Mouse (Mus musculus) midbrain, embryonic 11.5 days (tissue): ENCODE data around the gene Kif26b. TPM values are rescaled to one million over a fixed set of nuclear protein-coding genes. Genes with fewer than 3 reads are reported as not detected.

Experiments
- ATAC-seq: fragments of 200-750 bp; cut with Nextera tagmentation; 2 replicates; pipeline ENCODE4 v1.8.0; 2017; ENCODE audit warnings: moderate TSS enrichment, moderate library complexity; ENCODE audit not compliant: low FRiP score
- DNase-seq: peaks from one replicate; pipeline ENCODE4 v3.0.0; 2015; ENCODE audit warnings: low spot score; ENCODE audit errors: missing footprints
- H3K27ac ChIP-seq: fragments of 300-500 bp; sonication (generic); 2 replicates; pipeline ENCODE4 v1.5.1; 2014; ENCODE audit warnings: low read depth, low read length
- H3K27me3 ChIP-seq: fragments of 300-500 bp; sonication (generic); 2 replicates; pipeline ENCODE4 v1.6.1; 2014; ENCODE audit warnings: mild to moderate bottlenecking, low read length, moderate library complexity, mixed read lengths; ENCODE audit not compliant: control insufficient read depth, insufficient read depth
- H3K36me3 ChIP-seq: fragments of 300-500 bp; sonication (generic); 2 replicates; pipeline ENCODE4 v1.6.1; 2014; ENCODE audit warnings: mild to moderate bottlenecking, low read length, moderate library complexity, mixed read lengths; ENCODE audit not compliant: control insufficient read depth, insufficient read depth
- H3K4me1 ChIP-seq: fragments of 300-500 bp; sonication (generic); 2 replicates; pipeline ENCODE4 v1.6.1; 2014; ENCODE audit warnings: low read length; ENCODE audit not compliant: control insufficient read depth, insufficient read depth
- H3K4me2 ChIP-seq: fragments of 300-500 bp; sonication (generic); 2 replicates; pipeline ENCODE4 v1.6.1; 2014; ENCODE audit warnings: mild to moderate bottlenecking, moderate library complexity
- H3K4me3 ChIP-seq: fragments of 300-500 bp; sonication (generic); 2 replicates; pipeline ENCODE4 v1.5.1; 2014; ENCODE audit warnings: low read depth, low read length
- H3K9ac ChIP-seq: fragments of 300-500 bp; sonication (generic); 2 replicates; pipeline ENCODE4 v1.6.1; 2014; ENCODE audit warnings: low read length
- H3K9me3 ChIP-seq: fragments of 300-500 bp; sonication (generic); 2 replicates; pipeline ENCODE4 v1.6.1; 2016; ENCODE audit warnings: low read length; ENCODE audit not compliant: control insufficient read depth
- WGBS: fragments of 180-500 bp; shearing (Covaris S2); extraction: QIAGEN DNeasy Blood & Tissue Kit; methylation state at CpG from one replicate; pipeline ENCODE4 v1.1.7; 2014; 5-methylcytosine and 5-hydroxymethylcytosine counted together
- polyA plus RNA-seq: library from polyadenylated mRNA; unstranded; fragments of >200 nt; fragmentation: Nextera tagmentation; extraction: Ambion mirVana; gene quantifications from 2 replicates; pipeline ENCODE4 v1.2.1, GENCODE M21; 2014

Kif26b gene
- polyA plus RNA-seq, 1 experiment from 2014 or later: 3.3 TPM

DNA sequence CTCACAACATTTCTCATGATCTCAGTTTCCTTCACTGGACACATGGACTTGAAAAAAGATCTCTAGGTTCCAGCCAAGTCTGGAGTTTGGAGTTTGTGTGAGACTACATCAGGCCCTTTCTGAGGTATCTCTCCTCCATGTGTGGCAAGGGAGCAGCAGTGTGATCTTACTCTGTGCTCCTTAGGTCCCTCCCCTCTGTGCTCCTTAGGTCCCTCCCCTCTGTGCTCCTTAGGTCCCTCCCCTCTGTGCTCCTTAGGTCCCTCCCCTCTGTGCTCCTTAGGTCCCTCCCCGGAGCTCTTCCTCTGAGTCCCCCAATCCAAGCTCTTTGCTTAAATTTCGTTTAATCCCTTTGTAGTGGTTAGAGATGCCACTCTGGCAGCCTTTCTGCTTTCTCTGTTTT is 250.8 kb downstream of the Kif26b start:
- H3K9ac ChIP-seq: no peak overlapping the region
- 15% methylated on average over 2 of the region's 2 CpGs for WGBS
- no peak overlapping the region for H3K4me3 ChIP-seq
- H3K9me3 ChIP-seq: no peaks in the 10 kb centered on the region
- no peaks in the 10 kb centered on the region for H3K27me3 ChIP-seq
- H3K36me3 ChIP-seq: no peaks in the 10 kb centered on the region
- H3K4me1 ChIP-seq: no peaks in the 10 kb centered on the region
- no peak for DNase-seq
- no peak overlapping the region for H3K4me2 ChIP-seq
- no peak for ATAC-seq
- H3K27ac ChIP-seq: no peak overlapping the region

DNA sequence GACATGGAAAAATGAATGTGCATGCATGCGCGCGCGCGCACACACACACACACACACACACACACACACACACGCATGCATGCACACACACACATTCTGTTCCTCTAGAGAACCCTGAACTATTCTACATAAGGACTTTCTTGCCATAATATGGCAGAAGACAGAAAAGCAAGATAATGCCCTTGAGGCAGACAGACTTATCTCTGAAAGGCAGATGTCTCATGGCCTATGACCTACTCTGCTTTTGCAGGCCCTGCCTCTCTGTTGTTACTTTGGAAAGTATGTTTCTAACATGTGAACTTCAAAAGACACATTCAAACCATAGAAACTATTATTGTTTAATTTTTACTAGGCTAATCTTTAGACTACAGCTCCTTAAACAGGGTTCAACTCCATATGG is 255.1 kb downstream of the Kif26b start:
- Histone ChIP-seq H3K4me2 (no peak overlapping the region), H3K27ac (no peak overlapping the region), H3K27me3 (no peaks in the 10 kb centered on the region), H3K4me3 (no peak overlapping the region), H3K4me1 (no peaks in the 10 kb centered on the region), H3K9ac (no peak overlapping the region), H3K9me3 (no peaks in the 10 kb centered on the region), H3K36me3 (no peaks in the 10 kb centered on the region)
- 96% methylated on average over 6 of the region's 6 CpGs for WGBS
- no peak for ATAC-seq
- DNase-seq: no peak

DNA sequence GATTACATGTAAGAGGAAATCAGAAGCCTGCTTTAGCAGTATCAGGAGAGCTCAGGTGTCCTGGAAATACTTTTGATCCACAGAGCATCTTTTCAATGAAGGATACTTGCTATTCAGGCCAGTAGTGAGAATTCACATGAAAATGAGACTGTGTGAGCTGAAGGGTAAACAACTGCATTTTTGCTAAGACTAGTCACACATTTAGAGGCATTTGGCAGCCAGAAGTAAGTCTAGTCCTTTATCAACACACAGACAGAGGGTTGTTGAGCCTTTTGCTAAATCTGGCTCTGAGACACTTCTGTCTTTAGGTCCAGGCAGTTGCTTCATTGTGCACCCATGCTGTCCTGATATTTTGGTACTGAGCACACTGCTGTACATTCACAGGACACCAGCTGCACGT is 262.3 kb downstream of the Kif26b start:
- H3K36me3 ChIP-seq: no peaks in the 10 kb centered on the region
- no peaks in the 10 kb centered on the region for H3K4me1 ChIP-seq
- H3K27ac ChIP-seq: no peak overlapping the region
- H3K9ac ChIP-seq: no peak overlapping the region
- DNase-seq (no peak), ATAC-seq (no peak)
- WGBS: 68% methylated on average over 1 of the region's 1 CpGs
- H3K4me3 ChIP-seq: no peak overlapping the region
- no peak overlapping the region for H3K4me2 ChIP-seq
- H3K9me3 ChIP-seq: no peaks in the 10 kb centered on the region
- no peaks in the 10 kb centered on the region for H3K27me3 ChIP-seq

DNA sequence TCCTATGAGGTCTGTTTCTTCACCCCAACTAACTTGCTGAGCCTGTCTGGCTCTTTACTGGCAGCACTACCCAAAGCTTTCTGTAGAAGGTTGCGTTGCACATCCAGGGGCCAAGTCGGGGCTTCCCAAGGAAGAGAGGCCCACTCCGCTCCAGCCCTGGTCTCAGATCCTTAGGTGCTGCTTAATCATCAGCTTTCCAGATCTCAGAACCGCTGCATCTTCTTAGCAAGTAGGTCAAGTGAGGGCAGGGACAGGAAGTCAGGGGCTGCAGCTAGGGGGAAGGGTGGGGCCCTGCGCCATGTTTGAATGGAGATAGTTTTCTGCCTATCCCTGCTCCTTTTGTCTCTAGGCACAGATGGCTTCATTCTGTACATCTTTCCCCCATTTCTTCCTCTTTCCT is 263.8 kb downstream of the Kif26b start:
- H3K9ac ChIP-seq: no peak overlapping the region
- no peaks in the 10 kb centered on the region for H3K36me3 ChIP-seq
- ATAC-seq: no peak
- WGBS: 94% methylated on average over 5 of the region's 5 CpGs
- no peaks in the 10 kb centered on the region for H3K4me1 ChIP-seq
- DNase-seq: peak; percentile 64
- H3K27ac ChIP-seq: no peak overlapping the region
- H3K9me3 ChIP-seq: no peaks in the 10 kb centered on the region
- no peaks in the 10 kb centered on the region for H3K27me3 ChIP-seq
- H3K4me3 ChIP-seq: no peak overlapping the region
- H3K4me2 ChIP-seq: no peak overlapping the region

DNA sequence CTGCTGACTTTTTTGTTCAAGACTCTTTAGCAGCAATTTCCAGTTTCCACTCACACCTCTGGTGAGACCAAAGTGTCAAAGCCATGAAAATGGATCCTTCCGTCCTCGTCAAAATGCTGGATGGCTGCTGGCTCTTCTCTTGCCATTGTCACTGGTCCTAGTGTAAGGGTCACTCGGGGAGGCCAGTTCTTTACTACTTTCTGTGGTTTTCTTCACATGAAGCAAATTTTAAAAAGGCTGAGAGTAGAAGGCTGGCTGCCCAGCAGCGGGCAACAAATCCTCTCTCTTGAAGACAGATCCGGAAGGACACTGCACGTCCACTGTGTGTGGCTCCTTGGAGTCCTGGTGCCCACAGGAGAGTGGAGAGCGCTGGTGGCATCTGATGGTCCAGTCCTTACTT is 265.9 kb downstream of the Kif26b start:
- Histone ChIP-seq H3K9me3 (no peaks in the 10 kb centered on the region), H3K27me3 (no peaks in the 10 kb centered on the region), H3K4me3 (no peak overlapping the region), H3K4me2 (no peak overlapping the region), H3K27ac (no peak overlapping the region), H3K36me3 (no peaks in the 10 kb centered on the region), H3K9ac (no peak overlapping the region), H3K4me1 (no peaks in the 10 kb centered on the region)
- no peak for ATAC-seq
- DNase-seq: peak; percentile 59
- WGBS: 94% methylated on average over 7 of the region's 7 CpGs

DNA sequence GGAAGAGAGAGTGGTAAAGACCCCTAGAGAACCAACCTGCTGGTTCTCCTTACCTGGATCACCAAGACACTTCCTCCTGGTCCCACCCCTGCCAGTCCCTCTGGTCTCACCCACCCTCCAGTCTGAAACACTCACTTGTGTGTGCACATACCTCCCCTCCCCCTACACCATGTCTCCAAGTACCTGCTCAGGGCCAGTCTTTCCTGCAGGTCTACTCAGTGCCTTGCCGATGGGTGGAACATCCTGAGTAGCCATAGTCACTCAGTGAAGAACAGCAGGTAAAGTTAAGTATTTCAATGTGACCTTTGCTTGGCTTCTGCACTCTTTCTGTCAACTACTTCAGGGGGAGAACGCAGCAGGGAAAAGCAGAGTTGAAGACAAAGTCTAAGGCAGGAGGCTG is 268.5 kb downstream of the Kif26b start:
- no peak overlapping the region for H3K4me3 ChIP-seq
- no peaks in the 10 kb centered on the region for H3K9me3 ChIP-seq
- H3K27me3 ChIP-seq: no peaks in the 10 kb centered on the region
- H3K36me3 ChIP-seq: no peaks in the 10 kb centered on the region
- WGBS: 89% methylated on average over 2 of the region's 2 CpGs
- no peak overlapping the region for H3K9ac ChIP-seq
- DNase-seq (no peak), ATAC-seq (no peak)
- H3K4me1 ChIP-seq: no peaks in the 10 kb centered on the region
- H3K27ac ChIP-seq: no peak overlapping the region
- H3K4me2 ChIP-seq: no peak overlapping the region

DNA sequence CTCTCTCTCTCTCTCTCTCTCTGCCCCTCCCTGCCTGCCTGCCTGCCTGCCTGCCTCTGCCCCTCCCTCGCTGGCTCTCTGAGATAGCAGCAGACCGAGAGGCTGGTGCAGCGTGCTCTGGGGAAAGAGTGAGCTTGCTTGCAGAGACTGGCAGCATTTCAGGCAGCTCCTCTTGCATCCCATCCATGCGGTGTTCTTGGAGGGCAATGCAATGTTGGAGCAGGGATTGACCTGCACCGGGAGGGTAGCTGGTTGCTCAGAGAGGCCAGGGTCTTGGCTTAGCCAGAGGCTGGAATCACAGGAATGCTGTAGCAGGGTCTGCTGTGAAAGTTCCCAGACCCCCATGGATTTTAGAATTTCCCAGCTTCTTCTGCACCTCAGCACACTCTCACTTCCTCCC is 269.4 kb downstream of the Kif26b start:
- Histone ChIP-seq H3K9ac (0 out of 2 replicates have a peak overlapping the region, but pooled peaks have one; percentile 11), H3K4me1 (peaks cover 2% of the 10 kb centered on the region; the same call in 1 of the 2 replicates), H3K27ac (no peak overlapping the region), H3K4me3 (no peak overlapping the region), H3K4me2 (no peak overlapping the region), H3K27me3 (no peaks in the 10 kb centered on the region), H3K36me3 (no peaks in the 10 kb centered on the region), H3K9me3 (no peaks in the 10 kb centered on the region)
- ATAC-seq (no peak), DNase-seq (peak; percentile 88)
- 5% methylated on average over 5 of the region's 5 CpGs for WGBS

DNA sequence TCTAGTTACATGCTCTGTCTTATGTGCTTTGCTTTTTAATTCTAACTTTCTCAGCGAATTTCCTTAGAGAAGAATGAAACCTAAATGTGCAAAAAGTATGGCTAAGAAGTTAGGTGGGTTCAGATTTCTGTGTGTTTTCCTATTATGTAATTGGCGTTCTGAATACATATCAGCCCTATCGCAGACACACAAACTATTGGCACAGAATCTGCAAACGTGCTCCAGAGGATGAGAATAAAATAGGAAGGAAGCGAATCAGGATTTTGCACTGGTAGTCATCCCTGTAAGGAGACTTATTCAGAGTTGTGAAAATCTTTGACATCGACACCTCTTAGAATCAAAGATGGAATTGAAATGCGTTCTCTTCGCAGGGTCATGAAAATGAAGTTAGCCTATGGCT is 270.0 kb downstream of the Kif26b start:
- H3K27me3 ChIP-seq: no peaks in the 10 kb centered on the region
- no peaks in the 10 kb centered on the region for H3K9me3 ChIP-seq
- WGBS: 73% methylated on average over 8 of the region's 8 CpGs
- ATAC-seq: no peak
- no peak overlapping the region for H3K27ac ChIP-seq
- no peak overlapping the region for H3K4me3 ChIP-seq
- no peak overlapping the region for H3K4me2 ChIP-seq
- H3K9ac ChIP-seq: no peak overlapping the region
- DNase-seq: no peak
- H3K36me3 ChIP-seq: no peaks in the 10 kb centered on the region
- H3K4me1 ChIP-seq: peaks cover 2% of the 10 kb centered on the region; the same call in 1 of the 2 replicates

DNA sequence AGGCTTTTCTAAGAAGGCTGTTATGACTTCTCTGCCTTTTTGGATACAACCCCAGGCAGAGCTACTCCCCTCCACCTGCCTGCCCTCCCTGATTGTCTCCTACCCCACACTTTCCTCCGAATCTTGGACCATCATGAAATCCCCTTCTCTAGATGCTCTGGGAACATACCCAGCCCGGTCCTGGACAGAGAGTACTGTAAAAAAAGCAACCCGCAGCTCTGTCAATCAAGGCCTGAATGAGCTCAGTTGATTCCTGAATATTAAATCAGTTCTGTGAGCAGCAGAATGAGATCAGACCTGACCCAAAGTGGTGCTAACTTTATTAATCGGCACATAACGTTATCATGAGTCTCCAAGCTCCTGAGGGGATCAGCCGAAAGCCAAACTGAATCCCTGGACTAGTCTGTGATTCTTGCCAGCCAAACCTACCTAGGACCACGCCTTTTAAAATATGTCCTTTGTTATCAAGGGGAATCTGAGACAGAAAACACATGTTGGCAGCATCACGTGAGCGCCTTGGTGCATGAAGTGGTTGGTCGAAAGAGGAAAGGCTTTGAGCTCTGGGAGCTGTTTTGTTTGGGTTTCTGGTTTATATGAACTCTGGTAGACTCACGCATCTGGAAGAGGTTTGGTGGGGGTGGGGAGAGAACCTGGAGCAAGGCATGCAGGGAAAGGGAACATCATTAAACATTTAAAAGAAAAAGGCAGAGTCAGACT is 271.1 kb downstream of the Kif26b start:
- H3K36me3 ChIP-seq: no peaks in the 10 kb centered on the region
- 79% methylated on average over 11 of the region's 11 CpGs for WGBS
- ATAC-seq (no peak), DNase-seq (peak; percentile 85)
- no peak overlapping the region for H3K27ac ChIP-seq
- no peak overlapping the region for H3K9ac ChIP-seq
- H3K4me3 ChIP-seq: no peak overlapping the region
- no peak overlapping the region for H3K4me2 ChIP-seq
- H3K4me1 ChIP-seq: peaks cover 6% of the 10 kb centered on the region
- no peaks in the 10 kb centered on the region for H3K27me3 ChIP-seq
- H3K9me3 ChIP-seq: no peaks in the 10 kb centered on the region
